Mouse (Mus musculus) G1E (cell line): Measurements from ENCODE around the gene Pde4c. TPM values are rescaled to one million over a fixed set of nuclear protein-coding genes. Genes with fewer than 3 reads are reported as not detected.

ENCODE experiments used
- ATAC-seq: 2 replicates; pipeline ENCODE4 v1.8.0; 2016; ENCODE audit warnings: mild to moderate bottlenecking; ENCODE audit not compliant: insufficient number of reproducible peaks, poor library complexity, low FRiP score, severe bottlenecking; ENCODE audit errors: extremely low read depth
- DNase-seq: peaks from one replicate; pipeline ENCODE4 v3.0.0; 2012; ENCODE audit warnings: low spot score
- H3K27me3 ChIP-seq: 2 replicates; pipeline ENCODE4 v1.6.1; 2012; ENCODE audit warnings: mild to moderate bottlenecking, low read length, inconsistent platforms; ENCODE audit not compliant: insufficient read depth
- H3K36me3 ChIP-seq: replicated peaks from 2 replicates; pipeline ENCODE3; 2012; ENCODE audit warnings: mild to moderate bottlenecking, inconsistent platforms
- H3K4me1 ChIP-seq: 2 replicates; pipeline ENCODE4 v1.6.1; 2012; ENCODE audit warnings: low read depth, low read length, inconsistent platforms, mixed read lengths; ENCODE audit not compliant: insufficient read depth
- H3K4me3 ChIP-seq: 2 replicates; pipeline ENCODE4 v1.5.1; 2012; ENCODE audit warnings: low read depth, mild to moderate bottlenecking, inconsistent platforms, low read length, moderate library complexity, mixed read lengths
- H3K9me3 ChIP-seq: replicated peaks from 2 replicates; pipeline ENCODE4 v1.6.1; 2012; ENCODE audit warnings: inconsistent platforms
- CTCF ChIP-seq: IDR thresholded peaks from 2 replicates; pipeline ENCODE4 v1.5.1; 2012; ENCODE audit warnings: low read depth, low read length, inconsistent platforms, mixed read lengths
- GATA1 ChIP-seq: IDR thresholded peaks from 2 replicates; pipeline ENCODE4 v1.6.1; 2012; ENCODE audit warnings: borderline replicate concordance, low read length, inconsistent platforms, mixed read lengths
- GATA2 ChIP-seq: IDR thresholded peaks from 2 replicates; pipeline ENCODE4 v1.6.1; 2012; ENCODE audit warnings: low read depth, low read length, inconsistent platforms, borderline replicate concordance
- POLR2AphosphoS5 ChIP-seq: IDR thresholded peaks from 2 replicates; pipeline ENCODE4 v1.6.1; 2012; ENCODE audit warnings: low read depth, low read length, inconsistent platforms; ENCODE audit not compliant: insufficient replicate concordance
- TAL1 ChIP-seq: conservative IDR thresholded peaks from 2 replicates; pipeline ENCODE4 v1.6.1; 2012; ENCODE audit warnings: low read depth, low read length, inconsistent platforms, mixed read lengths
- polyA plus RNA-seq: library from polyadenylated mRNA; stranded (reverse); fragments of >175 nt; gene quantifications from 2 replicates; pipeline ENCODE4 v1.2.3, GENCODE M21; 2012
- total RNA-seq, 2 experiments: library from RNA; stranded (forward) in 1 of 2; stranded (reverse) in 1 of 2; fragments of 200-1000 nt in 1 of 2; fragments of >200 nt in 1 of 2; fragmentation: Nextera tagmentation in 1 of 2; gene quantifications; 2 replicates each; pipeline ENCODE4 v1.2.3; 2014 to 2017

Gene Pde4c
- total and polyA plus RNA-seq, 3 experiments: 0.22 to 0.95 TPM; not detected in 1

GRCm38 (mm10) chr8:70679404-70679803, 44.1 kb upstream of the Pde4c start:
- peaks cover 71% of the 10 kb centered on the region for H3K4me1 ChIP-seq
- no peak overlapping the region for H3K4me3 ChIP-seq
- H3K36me3 ChIP-seq: peaks cover 67% of the 10 kb centered on the region
- H3K9me3 ChIP-seq: peaks cover 7% of the 10 kb centered on the region
- TF ChIP-seq GATA2: no peak
- no peak for TF ChIP-seq POLR2AphosphoS5
- no peak for TF ChIP-seq TAL1
- TF ChIP-seq GATA1: no peak
- TF ChIP-seq CTCF: no peak
- DNase-seq (no peak), ATAC-seq (no peak)
- peaks cover 19% of the 10 kb centered on the region for H3K27me3 ChIP-seq

- DNase-seq: no peak
- peaks cover 60% of the 10 kb centered on the region for H3K36me3 ChIP-seq
- no peak overlapping the region for H3K4me3 ChIP-seq
- peaks cover 25% of the 10 kb centered on the region for H3K27me3 ChIP-seq
- H3K4me1 ChIP-seq: peaks cover 64% of the 10 kb centered on the region
- TF ChIP-seq POLR2AphosphoS5 (no peak), GATA2 (no peak), GATA1 (no peak), CTCF (no peak), TAL1 (no peak)
- peaks cover 8% of the 10 kb centered on the region for H3K9me3 ChIP-seq
- no peak for ATAC-seq
These were observed 43.5 kb upstream of the Pde4c start for GRCm38 (mm10) chr8:70680039-70680438.

DNA sequence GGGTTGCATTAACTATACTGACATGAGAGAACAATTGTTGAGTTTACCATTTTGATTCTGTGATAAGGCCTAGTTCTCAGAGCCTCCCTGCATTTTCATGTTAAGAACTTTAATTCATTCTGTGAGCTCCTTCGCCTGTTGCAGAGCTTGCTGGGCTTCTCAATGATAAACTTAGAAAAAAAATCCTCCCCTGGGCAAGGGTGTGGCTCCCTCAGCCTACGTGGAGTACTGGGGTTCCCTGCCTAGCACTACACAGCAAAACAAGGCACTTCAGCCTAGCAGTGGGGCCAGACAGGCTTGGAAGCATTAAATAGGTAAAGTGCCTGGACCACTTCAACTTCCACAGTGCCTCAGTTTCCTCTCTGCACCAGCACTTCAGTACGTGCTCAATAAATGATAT, 42.1 kb upstream of the Pde4c start:
- Histone ChIP-seq H3K4me3 (no peak overlapping the region), H3K36me3 (peaks cover 47% of the 10 kb centered on the region), H3K4me1 (peaks cover 55% of the 10 kb centered on the region), H3K27me3 (peaks cover 39% of the 10 kb centered on the region), H3K9me3 (peaks cover 8% of the 10 kb centered on the region)
- TF ChIP-seq CTCF: no peak
- TF ChIP-seq GATA1: no peak
- TF ChIP-seq TAL1: no peak
- no peak for TF ChIP-seq POLR2AphosphoS5
- TF ChIP-seq GATA2: no peak
- no peak for DNase-seq
- no peak for ATAC-seq

- H3K4me3 ChIP-seq: peak overlapping the region; percentile 33; the same call in 1 of the 2 replicates
- no peak for TF ChIP-seq TAL1
- no peak for TF ChIP-seq CTCF
- TF ChIP-seq GATA2: no peak
- peaks cover 8% of the 10 kb centered on the region for H3K9me3 ChIP-seq
- H3K27me3 ChIP-seq: peaks cover 45% of the 10 kb centered on the region
- ATAC-seq: no peak
- DNase-seq: no peak
- H3K4me1 ChIP-seq: peaks cover 51% of the 10 kb centered on the region
- peaks cover 39% of the 10 kb centered on the region for H3K36me3 ChIP-seq
These were observed 41.3 kb upstream of the Pde4c start for GRCm38 (mm10) chr8:70682193-70682592.

- TF ChIP-seq CTCF: no peak
- TF ChIP-seq GATA1: no peak
- no peak for TF ChIP-seq GATA2
- no peak for TF ChIP-seq TAL1
- no peak for TF ChIP-seq POLR2AphosphoS5
- ATAC-seq: no peak
- Histone ChIP-seq H3K4me3 (no peak overlapping the region), H3K4me1 (peaks cover 47% of the 10 kb centered on the region), H3K36me3 (peaks cover 34% of the 10 kb centered on the region), H3K27me3 (peaks cover 50% of the 10 kb centered on the region), H3K9me3 (peaks cover 8% of the 10 kb centered on the region)
- no peak for DNase-seq
These were observed 40.8 kb upstream of the Pde4c start for GRCm38 (mm10) chr8:70682692-70683091.

DNA sequence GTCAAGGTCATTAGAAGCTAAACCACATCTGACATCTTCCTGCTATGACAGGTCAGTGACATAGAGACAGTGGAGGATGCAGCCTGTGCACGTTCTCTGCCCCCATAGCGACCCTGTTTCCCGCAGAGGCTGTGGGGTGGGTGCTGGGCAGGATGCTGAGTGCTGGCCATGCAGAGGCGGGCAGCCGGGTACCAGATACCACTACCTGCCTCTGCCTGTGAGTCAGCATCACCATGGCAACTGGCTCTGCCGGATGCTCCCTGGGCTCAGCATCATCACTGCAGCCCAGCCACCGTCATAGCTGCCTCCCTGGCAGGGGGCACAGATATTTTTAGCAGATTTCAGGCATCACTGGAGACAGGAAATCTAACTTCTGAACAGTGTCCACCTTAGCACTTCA, 39.2 kb upstream of the Pde4c start:
- DNase-seq: no peak
- Histone ChIP-seq H3K4me3 (no peak overlapping the region), H3K4me1 (peaks cover 33% of the 10 kb centered on the region), H3K9me3 (peaks cover 8% of the 10 kb centered on the region), H3K27me3 (peaks cover 61% of the 10 kb centered on the region), H3K36me3 (peaks cover 18% of the 10 kb centered on the region)
- no peak for TF ChIP-seq GATA1
- TF ChIP-seq TAL1: no peak
- TF ChIP-seq CTCF: no peak
- TF ChIP-seq GATA2: no peak
- no peak for TF ChIP-seq POLR2AphosphoS5
- ATAC-seq: no peak

- DNase-seq (no peak), ATAC-seq (no peak)
- H3K27me3 ChIP-seq: peaks cover 75% of the 10 kb centered on the region
- no peaks in the 10 kb centered on the region for H3K36me3 ChIP-seq
- H3K4me1 ChIP-seq: peaks cover 26% of the 10 kb centered on the region
- no peak overlapping the region for H3K4me3 ChIP-seq
- H3K9me3 ChIP-seq: peaks cover 8% of the 10 kb centered on the region
- TF ChIP-seq POLR2AphosphoS5 (no peak), CTCF (no peak), GATA1 (no peak), TAL1 (no peak), GATA2 (no peak)
These were observed 35.9 kb upstream of the Pde4c start for GRCm38 (mm10) chr8:70687576-70687975.
